Mouse (Mus musculus) urinary bladder, postnatal 36 days (tissue): ENCODE measurements at regions not wholly inside any gene's neighbourhood (a gene's known extent, or its start where the extent isn't known, plus 50 kb on each side); places are given as distances from the start of the nearest gene placed in this dataset.
"Not testable (repeated sequence)": the region's sequence is repeated elsewhere in the genome, so short reads cannot be mapped to it uniquely, and the experiment has no call there.

ENCODE experiments used
- DNase-seq, 2 experiments: peaks; one replicate each; pipeline ENCODE4 v3.0.0; 2022; ENCODE audit warnings: low spot score in 2 of 2, mixed read lengths in 1 of 2

DNA sequence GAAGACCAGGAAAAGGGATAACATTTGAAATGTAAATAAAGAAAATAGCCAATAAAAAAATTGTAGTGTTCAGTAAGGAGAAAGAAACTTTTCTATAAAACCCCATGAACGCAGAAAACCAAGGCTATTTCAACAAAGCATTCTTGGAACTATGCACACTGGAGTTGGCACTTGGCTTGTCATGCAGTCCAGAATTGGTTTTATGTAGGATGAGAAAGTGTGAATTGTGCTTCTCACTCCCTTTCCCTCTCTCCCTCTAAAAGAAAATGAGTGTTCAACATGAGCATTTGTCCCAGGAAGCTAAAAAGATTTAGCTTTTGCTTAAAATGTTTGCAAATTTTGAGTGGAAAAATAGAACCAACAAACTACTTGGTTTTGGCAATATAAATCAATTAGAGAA is 841.6 kb upstream of the Adam24 start:
- DNase-seq, result no peak

DNA sequence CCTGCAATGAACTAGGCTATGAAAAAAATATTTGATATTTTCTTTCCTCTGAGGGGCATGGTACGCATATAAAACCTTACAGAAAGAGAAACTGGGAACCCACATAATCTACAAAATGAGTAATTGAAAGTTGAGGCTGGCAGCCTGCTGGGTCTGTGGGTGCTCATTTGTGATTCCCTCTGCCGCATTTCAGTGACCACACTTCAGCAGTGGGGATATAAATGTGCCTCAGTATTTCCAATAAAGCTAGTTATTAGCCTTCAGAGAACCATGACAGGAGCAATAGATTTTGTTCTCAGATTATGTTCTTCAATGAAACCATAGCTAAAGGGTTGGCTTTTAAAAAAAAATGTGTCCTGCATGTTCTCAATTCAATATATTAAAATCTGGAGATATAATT is 828.0 kb upstream of the Adam24 start:
- no peak for DNase-seq

DNA sequence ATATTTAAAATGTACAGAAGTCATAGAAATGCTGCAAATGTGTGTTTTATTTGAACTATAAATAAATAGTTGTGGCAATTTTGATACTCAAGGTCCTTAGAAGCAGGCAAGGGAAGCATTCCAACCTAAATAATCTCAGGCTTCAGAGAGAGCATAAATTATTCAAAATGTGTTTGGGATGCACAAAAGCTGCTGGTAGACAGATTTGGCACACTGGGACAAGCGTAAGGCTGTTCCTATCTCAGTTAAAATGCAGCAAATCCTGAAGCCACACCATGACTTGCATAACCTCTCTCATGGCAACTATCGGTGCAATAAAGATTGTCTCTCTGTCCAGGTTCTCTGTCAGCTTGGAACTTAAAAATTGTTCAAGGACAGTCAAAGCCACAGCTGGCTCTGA is 812.3 kb upstream of the Adam24 start:
- DNase-seq, result no peak

DNA sequence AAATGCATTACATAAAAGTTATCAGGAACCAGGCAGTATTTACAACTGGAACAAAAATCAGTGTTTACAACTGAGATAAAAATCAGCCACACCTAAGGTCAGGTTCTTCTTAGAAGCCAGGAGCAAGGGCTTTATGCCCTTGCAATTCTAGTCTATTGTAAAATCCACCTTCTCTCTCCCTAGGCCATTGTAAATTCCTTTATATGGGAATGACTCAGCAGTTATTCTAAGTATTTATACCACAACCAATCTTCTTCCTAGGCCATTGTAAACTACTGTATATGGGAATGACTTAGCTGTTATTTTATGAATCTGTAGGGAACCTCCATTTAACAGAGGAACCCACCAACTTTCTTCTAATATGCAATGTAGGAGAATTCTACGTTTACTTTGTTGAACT is 772.6 kb upstream of the Adam24 start:
- DNase-seq, result no peak

DNA sequence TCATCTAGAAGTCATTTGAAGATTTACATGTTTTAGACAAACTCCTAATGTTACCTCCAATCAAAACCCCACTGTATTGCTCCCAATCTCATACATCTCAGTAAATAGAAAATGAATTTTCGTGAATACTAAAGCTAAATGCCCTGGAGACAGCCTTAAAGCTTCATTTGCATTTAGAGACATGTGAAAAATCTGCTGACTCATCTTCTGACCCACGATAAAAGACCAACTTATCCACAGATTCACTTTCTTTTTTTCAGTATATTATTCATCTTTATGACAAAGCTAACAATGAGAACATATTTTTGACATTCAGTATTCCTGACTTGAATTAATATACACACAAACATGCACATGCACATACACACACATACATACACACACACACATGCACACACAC is 762.0 kb upstream of the Adam24 start:
- DNase-seq, result no peak

DNA sequence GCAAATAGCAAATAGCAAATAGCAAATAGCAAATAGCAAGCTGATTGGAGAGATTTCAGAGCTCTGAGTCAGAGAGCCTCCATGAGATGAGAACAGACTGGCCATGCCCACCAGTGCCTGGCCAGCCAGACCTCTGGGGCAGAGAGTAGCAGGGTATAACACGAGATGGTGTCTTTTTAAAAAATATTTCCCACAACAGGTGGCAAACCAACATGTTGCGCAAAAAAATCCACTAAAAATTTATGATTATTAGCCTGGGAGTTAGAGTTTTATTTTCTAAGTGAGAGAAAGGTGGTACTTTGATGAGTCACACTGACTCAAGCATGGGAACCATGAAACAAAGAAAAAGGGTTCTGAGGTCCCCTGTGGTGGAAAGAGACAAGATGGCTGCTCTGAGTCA is 753.5 kb upstream of the Adam24 start:
- no peak for DNase-seq

DNA sequence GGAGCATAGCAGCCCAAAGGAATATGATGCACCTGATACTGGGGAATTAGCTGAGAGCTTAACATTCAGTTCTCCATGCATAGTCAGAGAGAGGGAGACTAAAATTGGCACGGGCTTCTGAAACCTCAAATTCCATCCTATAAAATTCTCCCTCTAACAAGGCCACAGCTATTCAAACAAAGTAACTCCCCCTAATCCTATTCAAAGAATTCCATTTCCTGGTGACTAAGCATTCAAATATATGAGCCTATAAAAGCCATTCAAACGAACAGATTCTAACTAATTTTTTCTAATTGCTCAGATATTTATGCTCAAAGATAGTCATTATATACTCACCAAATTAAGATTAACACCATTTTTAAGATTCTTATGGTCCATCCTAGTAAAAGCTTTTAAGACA is 751.1 kb upstream of the Adam24 start:
- no peak for DNase-seq

DNA sequence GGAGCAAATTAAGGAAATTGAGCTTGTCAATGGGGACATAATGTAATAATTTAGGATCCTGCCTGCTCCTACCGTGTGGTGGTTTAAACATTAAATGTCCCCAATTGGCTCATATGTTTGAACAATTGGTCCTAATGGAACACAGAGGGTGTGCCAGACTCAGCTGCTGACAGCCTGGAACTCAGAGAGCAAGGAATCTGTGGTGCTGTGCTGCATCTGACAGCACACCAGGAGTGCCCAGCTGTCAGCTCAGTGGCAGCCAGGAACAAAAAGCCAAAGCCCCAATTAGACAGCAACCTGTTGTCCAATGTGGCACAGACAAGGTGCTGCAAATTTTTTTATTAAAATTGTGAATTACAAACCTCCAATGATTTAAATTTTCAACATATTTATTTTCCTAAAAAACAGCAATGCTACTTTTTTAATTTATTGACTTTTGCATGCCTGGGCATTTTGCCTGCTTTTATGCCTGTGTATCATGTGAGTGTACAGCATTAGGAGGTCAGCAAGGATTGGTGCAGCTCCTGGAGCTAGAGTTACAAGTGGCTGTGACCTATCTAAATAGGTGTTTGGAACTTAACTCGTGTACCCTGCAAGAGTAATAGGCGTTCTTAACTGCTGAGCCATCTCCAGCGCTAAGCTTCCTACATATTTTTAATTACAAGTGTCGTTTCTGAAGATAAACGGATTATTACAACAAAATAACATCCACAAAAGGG is 724.5 kb upstream of the Adam24 start:
- no peak for DNase-seq

DNA sequence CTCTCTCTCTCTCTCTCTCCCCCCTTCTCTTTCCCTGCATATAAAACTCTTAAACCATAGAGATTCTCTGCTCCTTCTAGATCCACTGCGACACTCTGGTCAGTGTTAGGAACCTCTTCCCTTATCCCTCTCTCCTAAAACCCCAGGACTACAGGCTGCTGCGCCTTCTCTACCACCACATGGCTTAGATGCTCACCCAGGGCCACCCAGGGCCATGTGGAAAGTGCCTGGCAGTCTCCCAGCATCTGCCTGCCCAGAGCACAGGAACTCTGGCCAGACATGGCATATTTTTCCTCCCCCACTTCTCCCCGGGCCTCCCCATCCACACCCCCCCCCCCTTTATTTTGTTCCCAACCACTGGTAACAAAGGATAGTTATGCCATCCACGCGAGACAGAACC is 720.4 kb upstream of the Adam24 start:
- DNase-seq, result no peak

DNA sequence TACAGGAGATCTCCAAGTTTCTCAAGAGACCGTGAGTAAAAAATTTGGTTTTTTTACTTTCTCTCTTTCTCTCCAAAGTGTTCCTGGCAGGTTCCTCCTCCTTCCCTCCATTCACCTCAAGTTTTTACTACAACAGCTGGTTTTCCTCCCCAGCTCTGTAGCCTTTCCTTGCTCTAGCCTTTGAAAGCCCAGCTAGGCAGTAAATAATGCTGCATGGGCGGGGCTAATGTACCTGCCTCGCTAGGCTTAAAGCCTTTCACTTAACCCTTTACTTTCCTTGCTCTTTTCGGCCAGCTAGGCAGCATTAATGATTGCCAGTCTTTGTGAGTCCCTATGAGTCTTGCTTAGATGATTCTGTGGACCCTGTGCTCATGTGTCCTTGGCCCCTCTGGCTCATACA is 720.0 kb upstream of the Adam24 start:
- DNase-seq, result no peak

DNA sequence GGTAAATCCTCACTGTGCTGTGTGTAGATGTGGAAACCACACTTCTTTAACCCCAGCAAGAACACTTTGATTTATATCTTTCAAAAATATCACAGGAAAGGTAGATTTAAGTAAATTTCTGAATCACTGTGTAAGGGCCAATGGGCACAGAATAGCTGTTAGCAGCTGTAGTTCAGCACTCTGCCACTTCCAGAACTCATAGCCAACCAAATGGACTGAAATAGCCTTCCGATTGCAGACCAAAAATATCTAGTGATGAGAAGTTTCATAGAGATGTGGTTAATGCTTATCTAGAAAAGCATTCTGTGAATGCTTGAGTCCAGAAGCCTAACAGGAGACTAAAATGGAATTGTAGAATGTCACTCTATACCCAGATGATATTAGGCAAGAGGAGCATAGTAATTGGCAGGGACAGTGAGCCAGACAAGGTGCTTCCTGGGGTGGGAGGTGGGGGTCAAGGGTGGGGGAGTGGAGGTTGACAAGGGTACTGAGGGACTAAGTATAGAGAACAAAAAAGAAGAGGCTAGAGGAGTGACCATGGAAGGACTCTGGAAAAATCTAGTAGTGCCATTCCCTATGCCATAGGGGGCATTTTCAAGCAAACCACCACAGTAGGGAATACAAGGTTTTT is 669.6 kb upstream of the Adam24 start:
- no peak for DNase-seq

DNA sequence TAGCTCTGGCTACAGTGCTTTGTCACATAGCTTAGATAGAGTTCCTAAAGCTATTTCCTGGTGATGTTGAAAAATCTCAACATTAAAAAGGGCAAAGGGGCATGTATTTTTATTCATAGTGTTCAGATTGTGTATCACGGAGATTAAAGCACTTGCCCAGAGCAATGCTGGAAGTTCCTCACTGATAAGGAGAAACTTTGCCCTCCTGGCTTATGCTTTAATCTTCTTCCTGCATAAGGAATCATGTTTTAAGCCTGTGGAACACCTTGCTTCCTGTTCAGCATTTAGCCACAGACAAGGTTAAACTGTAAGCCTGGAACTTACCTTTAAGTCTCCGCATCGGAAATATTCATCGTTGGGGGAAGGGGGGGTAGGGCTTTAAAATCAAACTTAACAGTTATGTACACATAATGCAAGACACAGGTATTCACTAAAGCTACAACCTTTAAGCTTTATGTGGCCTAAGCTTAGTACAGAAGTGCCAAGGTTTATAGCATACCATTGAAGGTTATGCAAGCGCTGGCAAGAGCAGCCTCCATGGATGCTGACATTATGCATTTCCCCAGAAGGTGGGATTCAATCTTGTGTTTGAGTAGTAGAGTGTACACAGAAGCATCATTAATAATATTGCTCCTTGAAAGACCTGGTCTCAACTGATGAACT is 655.5 kb upstream of the Adam24 start:
- DNase-seq, result no peak

DNA sequence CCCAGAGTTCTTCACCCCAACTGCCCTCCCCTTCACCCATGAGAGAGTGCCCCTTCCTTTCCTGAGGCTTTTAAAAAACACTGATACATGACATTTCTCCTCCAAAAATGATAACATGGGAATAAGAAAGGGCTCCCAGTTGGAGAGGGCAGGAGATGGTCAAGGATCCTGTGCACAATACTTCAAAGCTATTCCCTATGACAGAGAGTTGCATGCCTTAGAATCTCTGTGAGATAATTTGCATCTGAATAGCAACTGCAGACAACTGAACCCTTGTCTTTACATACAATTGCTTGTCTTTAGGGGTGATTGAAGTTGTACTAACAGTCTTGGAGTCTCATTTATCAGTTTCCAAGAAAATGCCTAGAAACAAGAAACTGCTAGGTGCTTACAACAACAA is 610.7 kb upstream of the Adam24 start:
- DNase-seq, result no peak

DNA sequence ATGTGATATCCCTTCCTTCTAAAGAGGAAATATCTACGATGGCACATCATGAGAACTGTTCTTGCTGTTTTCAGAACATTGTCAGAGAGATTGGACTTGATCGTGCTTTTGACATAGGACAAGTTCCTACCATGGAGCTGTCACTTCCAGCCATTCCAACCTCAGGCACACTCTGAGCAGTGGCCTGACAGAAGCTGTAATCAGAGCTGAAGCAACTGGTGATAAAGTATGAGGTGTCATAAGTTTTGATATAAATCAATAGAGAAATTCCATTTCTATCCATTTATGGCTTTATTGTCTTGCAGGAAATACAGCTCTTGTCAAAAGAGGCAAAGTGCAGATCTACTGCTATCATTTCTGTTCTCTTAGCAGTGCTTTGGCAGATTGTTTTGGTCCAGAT is 603.7 kb upstream of the Adam24 start:
- DNase-seq, result no peak

DNA sequence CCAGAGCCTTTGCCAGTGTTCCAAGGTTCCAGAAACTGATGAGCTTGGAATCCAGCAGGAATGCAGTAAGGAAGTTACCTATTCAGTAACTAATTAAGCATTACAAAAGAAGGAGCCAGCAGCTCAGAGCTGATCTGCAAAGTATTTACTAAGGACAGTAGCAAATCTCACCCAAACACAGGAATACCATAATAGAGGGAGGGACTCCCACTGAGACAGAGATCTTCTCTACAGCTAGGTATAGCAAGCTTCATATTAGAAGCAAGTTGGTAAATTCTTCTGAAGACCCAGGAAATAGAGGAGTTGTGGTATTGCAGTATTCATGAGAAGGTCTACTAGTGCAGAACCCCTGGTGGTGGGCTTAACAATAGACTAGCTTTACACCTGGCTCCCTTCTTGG is 593.9 kb upstream of the Adam24 start:
- not testable (repeated sequence) for DNase-seq

DNA sequence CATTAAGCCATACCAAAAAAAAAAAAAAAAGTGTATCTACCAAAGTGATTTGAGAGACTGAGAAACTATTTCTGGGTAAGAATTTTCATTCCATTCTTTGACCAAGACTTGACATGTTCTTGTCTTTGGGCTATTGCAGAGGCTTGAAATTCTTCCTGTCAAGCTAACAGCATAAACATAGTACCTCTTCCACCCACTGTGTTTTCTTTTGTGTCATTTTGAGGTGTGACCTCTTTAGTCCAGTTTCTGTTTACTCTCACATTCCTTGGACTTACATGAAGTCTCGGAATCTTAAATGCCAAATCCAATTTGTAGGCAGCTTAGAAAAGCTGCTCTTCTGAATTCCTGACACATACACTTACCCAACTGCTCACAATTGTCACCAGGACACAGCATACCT is 590.7 kb upstream of the Adam24 start:
- no peak for DNase-seq

DNA sequence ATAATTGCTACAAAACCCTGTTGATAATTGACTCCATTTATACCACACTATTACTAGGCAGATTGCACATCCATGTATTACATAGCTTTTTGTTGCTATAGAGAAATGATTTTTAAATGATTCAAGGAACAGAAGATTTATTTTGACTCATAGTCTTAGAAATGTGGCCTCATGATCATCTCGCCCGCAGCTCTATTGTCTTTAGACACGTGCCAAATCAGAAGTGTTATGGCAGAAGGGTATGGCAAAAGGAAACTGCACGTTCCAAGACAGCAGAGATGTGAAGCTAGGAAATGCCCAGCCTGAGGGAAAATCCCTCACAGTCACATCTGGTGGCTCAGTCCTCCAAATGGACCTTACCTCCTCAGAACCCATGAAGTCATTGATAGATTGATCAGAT is 585.5 kb upstream of the Adam24 start:
- no peak for DNase-seq

DNA sequence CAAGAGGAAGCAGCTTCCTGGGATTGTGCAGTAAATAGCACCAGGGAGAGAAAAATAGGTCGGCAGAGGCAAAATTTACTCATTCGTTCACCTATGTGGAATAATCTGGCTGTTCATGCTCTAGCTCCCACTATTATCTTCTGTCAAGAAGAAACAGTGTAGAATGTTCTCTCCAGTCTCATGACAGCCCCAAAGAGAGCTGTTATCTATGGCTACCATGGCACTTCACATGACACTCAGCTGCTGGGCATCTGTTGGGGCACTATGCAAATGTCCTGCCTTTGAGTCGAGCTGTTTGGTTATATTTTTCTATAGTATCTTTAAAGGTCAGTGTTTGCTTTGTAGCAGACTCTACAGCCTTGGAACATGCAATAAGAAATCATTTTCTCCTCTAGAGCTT is 550.5 kb upstream of the Adam24 start:
- DNase-seq, result no peak

DNA sequence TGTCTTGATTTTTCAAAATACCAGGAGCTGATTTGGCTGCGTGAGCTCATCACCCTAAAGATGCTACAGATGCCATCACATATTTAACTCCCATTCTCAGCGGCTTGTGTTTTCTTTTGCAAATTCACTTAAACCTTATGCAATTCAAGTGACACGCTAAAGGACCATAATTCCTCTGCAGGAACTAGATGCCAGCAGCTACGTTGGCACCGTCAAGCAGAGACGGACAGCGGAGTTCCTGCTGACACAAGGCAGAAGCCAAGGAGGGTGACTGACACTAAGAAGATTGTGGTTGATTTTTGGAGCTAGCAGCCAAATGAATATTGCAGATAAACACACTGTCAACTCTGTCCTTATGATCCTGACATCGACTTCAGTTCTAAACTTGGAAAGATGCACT is 547.7 kb upstream of the Adam24 start:
- no peak for DNase-seq

DNA sequence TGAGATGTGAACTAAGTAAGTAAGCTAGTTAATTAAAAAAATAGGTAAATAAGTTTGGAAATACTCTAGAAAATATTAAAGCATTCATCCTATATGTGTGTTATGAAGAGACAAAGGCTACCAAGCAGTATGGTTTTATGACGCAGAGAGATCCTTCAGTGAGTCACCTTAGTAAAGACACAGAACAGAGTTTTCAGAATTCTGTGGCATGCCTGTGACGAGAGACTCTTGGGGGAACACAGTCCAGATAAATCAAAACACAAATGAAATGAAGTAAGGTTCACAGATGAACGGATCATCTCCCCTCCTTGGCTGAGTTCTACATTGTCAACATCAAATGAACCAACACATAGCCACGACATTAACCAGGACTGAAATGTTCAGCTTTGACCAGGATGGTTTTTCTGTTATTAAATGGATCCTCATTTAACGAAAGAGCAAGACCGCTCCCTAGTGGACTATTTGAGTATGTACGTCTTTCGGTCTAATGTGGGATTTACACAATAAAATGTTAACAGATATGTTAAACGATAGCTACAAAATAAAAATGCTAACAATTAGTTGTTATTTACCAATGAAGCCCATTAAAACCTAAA is 542.1 kb upstream of the Adam24 start:
- DNase-seq, result no peak

DNA sequence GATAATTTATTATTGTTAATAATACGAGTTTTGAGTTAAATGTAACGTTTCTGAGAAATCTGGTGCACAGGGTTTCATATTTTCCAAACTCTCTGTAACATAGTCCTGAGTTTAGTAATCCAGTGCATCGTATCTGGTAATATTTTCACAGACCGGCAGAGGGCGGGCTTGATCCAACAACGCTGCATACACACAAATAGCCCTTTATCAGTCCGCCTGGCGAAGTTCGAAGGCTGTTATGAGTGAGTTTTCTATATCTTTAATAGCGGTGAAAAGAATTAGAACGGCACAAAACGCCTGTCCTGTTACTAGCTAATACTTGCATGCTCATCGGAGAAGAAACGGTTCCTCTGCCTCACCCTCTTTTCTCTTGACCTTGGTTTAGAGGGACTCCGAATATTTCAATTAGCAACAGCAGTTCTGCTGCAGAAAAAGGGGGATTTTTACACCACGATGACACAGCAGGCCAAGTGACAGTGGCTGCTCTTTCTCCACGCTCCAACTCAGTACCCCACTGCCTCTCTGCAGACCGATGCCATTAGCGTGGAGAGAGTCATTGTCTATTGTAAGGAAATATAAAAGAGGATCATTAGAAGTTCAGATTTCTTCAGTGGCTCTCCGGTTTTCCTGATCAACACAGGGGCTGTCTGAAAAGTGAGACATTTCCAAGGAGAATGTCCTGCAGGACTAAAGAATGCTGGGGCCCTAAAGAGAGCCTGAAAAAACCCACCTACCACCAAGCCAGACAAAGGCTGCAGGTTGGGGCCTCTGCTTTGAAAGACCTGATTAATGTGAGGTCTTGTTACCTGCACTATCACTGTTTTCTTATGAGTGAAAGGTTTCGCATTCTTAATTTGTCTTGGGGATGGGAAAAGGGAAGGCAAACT is 523.7 kb upstream of the Adam24 start:
- peak; percentile 45 to 47 for DNase-seq

DNA sequence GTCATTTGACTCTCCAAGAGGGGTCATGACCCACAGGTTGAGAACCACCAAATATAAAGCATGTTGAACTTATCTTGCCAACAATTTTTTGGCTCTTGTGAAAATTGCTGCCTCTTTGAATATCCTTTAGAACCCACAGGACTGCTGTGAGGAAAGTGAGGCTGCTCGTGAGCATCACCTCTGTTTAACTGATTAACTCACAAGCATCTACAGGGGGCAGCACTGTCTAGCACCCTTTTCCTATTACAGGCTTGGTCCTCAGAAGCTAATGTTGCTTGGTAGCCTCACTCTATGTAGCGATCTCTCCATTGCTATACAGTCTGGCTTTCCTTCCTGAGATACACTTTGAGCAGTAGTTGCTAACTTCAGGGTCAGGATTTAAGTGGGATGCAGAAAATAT is 522.4 kb upstream of the Adam24 start:
- DNase-seq, result no peak
